In the genomic region with DNA sequence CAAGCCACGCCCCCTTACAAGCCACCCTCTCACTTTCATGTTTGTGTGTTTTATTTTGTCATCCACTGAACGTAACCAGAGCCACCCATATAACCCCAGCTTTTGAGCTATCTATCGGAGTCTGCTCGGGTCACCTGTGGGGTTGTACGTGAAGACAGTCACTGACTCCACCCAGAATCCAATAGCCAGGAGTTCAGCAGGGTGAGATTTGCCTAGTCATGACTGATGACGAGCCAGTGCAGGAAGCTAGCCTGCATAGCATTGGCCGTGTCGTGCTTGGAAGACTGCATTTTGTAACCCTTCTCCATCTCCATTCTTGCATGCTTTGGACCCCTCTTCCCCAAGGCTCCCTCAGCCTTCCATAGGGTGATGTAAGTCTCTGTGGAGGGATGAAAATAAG, we compare ENCODE assay signal across 16 mouse cellular contexts.
"Had no signal": no experiment of that assay in that cellular context is flagged by ENCODE, and none has a peak within 500 bp of the region (broad histone marks: within the 10 kb centered on the region; RNA-seq: fewer than 3 reads in every experiment).

No protein-coding gene starts in this region.

- H3K36me3 ChIP-seq: kidney, embryonic 15.5 days; limb, embryonic 12.5 days; lung, embryonic 15.5 days; neural tube, embryonic 13.5 days had no signal

- H3K9ac ChIP-seq: kidney, embryonic 15.5 days; limb, embryonic 12.5 days; lung, embryonic 15.5 days; neural tube, embryonic 13.5 days had no signal

- H3K9me3 ChIP-seq: kidney, embryonic 15.5 days; limb, embryonic 12.5 days; lung, embryonic 15.5 days; neural tube, embryonic 13.5 days had no signal

- H3K27me3 ChIP-seq: limb, embryonic 12.5 days; lung, embryonic 15.5 days; neural tube, embryonic 13.5 days had no signal

- H3K4me2 ChIP-seq: kidney, embryonic 15.5 days; limb, embryonic 12.5 days; lung, embryonic 15.5 days; neural tube, embryonic 13.5 days had no signal

- ATAC-seq: intestine, embryonic 16.5 days had no signal

- DNase-seq: kidney, adult 2 months; kidney, postnatal 36 days; layer of hippocampus, adult 9-11 months; layer of hippocampus, postnatal 36 days; lung, postnatal 14 days; midbrain, embryonic 14.5 days; right cerebral cortex, adult 18-20 months; right cerebral cortex, postnatal 25 days; thymus, adult 18-20 months; thymus, postnatal 25 days had no signal

- H3K27ac ChIP-seq: kidney, embryonic 15.5 days; limb, embryonic 12.5 days; lung, embryonic 15.5 days; macrophage; neural tube, embryonic 13.5 days had no signal

- H3K4me3 ChIP-seq: kidney, embryonic 15.5 days; limb, embryonic 12.5 days; lung, embryonic 15.5 days; neural tube, embryonic 13.5 days had no signal

- H3K4me1 ChIP-seq: kidney, embryonic 15.5 days; limb, embryonic 12.5 days; lung, embryonic 15.5 days; neural tube, embryonic 13.5 days had no signal
